Mouse (Mus musculus): ENCODE measurements at regions not wholly inside any gene's neighbourhood (a gene's known extent, or its start where the extent isn't known, plus 50 kb on each side); places are given as distances from the start of the nearest gene placed in this dataset.
A peak's percentile ranks its signal among the peaks of the same experiment; 100 is the strongest.

- no peak for DNase-seq (ENCODE audit: low spot score)
These were observed 80.6 kb downstream of the Fam53a start for GRCm38 (mm10) chr5:33548800-33549199.

DNA sequence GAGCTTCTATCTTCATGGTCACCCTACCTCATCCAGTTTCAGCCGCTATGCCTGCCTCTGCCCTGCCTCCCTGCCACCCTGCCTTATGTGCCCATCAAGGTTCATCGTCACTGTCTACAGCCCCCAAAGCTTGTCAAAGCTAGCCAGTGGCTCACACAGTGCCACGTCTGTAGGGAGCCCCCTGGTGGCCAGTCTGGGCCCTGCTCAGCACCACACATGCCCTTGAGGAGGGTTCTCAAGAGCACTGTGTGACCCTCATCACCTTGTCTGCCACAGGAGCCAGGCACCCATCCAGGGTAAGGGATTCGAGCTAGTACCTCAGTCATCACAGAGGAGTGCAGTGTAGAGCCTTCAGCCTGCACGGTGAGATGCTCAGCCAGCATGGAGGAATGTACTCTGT is 86.1 kb downstream of the Fam53a start:
- DNase-seq (ENCODE audit: low spot score): no peak

- DNase-seq (ENCODE audit: low spot score): no peak
These were observed 86.8 kb downstream of the Fam53a start for GRCm38 (mm10) chr5:33542643-33543042.

DNA sequence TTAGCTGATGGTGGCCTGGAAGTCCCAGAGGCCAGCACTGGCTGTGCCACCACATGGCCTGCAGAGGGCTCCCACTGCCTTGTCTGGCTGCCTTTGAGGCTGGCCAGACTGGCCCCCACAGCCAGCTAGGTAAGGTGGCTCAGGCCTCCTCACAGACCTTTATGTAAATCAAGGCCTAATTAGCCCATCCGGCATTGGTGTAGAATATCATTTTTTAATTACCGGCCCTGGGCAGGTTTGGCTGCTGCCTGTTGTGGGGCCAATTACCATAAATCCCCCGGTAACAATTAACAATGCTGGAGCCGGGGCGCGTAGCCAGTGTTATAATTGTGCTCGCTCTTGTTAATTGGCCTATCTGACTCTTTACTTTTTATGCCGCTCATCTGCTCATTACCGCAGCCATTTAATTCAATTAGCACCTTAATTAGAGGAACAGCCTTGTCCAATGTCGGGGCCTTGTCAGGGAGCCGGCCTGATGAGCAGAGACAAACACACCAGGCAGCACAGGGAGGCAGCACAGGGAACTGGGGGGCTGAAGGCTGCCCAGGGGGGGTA is 87.4 kb downstream of the Fam53a start:
- DNase-seq (ENCODE audit: low spot score): no peak

GRCm38 (mm10) chr5:33540259-33540658 is 89.2 kb downstream of the Fam53a start:
- DNase-seq (ENCODE audit: low spot score): no peak

DNA sequence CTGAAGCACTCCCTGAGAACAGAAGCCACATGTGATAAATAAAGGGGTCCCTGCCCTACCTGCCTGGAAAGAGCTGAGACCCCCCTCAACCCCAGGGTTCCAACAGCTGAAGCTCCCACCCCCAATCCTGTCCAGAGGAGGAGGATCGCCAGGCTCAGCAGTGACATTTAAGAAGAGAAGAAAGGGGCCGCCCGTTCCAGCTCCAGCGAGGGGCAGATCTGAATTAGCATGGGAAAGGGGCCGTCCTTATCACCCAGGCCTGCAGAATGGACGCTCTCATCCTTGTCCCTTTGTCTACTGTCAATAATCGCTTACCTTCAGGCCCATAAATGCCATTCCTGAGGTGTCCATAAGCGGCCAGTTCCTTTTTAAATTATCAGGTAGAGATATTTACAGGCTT is 92.0 kb downstream of the Fam53a start:
- no peak for DNase-seq (ENCODE audit: low spot score)

- DNase-seq (ENCODE audit: low spot score): no peak
These were observed 92.4 kb downstream of the Fam53a start for GRCm38 (mm10) chr5:33537017-33537416.

GRCm38 (mm10) chr5:33536261-33536660 is 93.2 kb downstream of the Fam53a start:
- DNase-seq (ENCODE audit: low spot score): no peak

GRCm38 (mm10) chr5:33535145-33536010 is 94.1 kb downstream of the Fam53a start:
- no peak for DNase-seq (ENCODE audit: low spot score)

DNA sequence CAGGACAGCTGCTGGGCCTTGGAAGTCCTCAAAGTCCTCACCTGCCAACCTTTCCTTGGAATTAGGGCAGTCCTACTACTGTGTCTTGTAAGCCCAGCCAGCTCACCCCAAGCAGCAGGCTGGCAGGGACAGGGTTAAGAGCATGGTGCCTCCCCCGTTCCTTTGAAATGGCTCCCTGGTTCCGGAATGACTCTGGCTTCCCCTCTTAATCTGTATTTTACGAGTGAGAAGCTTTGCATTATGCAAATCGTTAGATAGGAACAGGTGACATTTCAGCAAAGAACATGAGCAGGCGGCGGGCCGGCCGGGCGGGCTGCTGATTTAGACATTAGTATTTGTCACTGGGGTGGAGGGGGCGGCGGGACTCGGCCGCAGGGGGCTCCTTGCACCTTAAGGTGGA is 95.1 kb downstream of the Fam53a start:
- DNase-seq (ENCODE audit: low spot score): no peak

- DNase-seq (ENCODE audit: low spot score): no peak
These were observed 96.2 kb downstream of the Fam53a start for GRCm38 (mm10) chr5:33533185-33533584.

- no peak for DNase-seq (ENCODE audit: low spot score)
These were observed 97.5 kb upstream of the Nkx1-1 start for GRCm38 (mm10) chr5:33531263-33531662.

DNA sequence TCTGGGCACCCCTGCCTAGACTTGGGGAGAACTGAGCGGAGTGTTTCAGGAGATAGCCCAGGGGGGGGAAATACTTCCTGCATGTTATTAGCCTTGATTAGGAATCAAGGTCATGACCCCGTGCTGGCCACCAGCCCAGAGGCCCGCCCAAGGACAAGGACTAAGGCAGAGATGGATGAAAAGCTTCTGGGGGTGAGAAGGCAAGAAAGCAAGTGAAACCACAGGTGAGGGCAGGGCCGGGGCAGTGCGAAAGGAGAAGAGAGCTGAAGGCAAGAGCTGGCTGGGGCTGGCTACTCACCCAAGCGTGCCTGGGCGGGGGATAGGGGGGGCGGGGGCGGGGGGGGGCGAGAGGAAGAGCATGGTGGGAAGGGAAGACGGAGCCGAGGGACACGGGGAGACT is 96.0 kb upstream of the Nkx1-1 start:
- peak; percentile 43 for DNase-seq (ENCODE audit: low spot score)

- no peak for DNase-seq (ENCODE audit: low spot score)
These were observed 95.3 kb upstream of the Nkx1-1 start for GRCm38 (mm10) chr5:33528971-33529670.

DNA sequence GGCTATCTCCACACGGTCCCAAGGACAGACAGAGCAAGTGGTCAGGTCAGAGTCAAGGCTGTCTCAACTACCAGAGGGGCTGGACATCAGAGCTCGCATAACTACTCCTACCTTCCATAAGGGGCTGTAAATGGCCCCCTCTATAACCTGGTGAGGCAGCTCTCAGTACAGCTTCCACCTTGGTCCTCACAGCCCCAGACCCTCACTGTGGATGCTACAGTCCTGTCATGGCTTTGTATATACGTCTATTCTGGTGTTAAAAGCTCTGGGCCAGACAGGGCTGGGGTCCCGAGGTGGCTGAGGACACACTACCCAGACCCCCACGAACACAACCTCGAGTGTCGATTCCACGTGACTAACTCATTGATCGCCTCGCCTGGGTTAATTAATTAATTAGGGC is 94.0 kb upstream of the Nkx1-1 start:
- DNase-seq (ENCODE audit: low spot score): no peak

DNA sequence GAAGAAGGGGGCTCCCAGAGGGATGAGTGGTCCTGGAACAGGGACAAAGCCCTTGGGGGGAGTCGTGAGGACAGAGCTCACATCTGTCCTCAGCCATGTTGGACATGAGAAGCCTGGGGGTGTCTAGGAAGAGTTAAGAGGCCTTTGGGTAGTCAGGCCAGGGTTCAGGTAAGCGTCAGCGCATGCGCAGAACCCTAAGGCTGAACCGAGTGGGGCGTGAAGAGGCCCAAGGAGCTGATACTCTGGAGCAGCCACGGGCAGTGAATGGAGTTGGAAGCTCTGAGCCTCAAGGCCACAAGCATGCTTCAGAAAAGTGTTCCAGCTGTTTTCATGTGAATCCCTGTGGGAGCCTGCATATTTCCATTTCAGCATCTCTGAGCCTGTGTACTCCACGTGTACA is 93.5 kb upstream of the Nkx1-1 start:
- DNase-seq (ENCODE audit: low spot score): no peak

GRCm38 (mm10) chr5:33521951-33522742 is 88.4 kb upstream of the Nkx1-1 start:
- no peak for DNase-seq (ENCODE audit: low spot score)

DNA sequence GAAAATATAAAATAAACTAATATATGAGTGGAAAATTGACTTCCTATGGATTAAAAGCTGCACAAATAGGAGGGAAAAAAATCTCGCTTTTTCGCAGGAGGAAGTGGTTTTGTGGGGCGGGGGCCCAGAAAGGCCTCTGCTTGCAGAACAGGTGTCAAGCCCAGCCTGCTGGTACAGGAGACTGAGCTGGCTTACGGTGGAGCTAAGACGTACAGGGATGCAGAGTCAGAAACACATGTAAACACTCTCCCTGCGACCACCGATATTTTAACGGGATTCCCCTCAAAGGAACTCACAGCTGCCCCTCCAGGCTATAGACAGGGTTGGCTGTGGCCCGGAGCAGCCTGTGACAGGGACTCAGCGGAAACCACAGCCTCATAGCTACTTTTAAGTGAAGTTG is 87.1 kb upstream of the Nkx1-1 start:
- no peak for DNase-seq (ENCODE audit: low spot score)

DNA sequence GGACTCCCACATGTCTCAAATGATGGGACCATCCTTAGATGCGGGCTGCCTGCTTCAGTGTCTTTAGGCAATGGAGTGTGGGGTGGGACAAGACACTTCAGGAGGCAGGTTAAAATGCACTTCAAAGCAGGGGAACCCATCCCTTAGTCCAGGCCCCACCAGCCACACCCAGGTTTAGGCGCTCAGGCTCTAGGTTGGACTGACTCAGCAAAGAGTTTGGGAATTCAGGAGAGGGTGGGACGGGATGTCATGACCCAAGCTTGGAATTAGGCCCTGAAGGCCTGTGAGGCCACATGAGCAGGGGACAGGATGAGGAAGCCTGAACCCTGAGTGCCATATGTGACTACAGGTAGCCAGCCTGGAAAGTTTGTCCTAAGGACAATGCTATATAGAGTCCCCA is 85.6 kb upstream of the Nkx1-1 start:
- DNase-seq (ENCODE audit: low spot score): no peak

DNA sequence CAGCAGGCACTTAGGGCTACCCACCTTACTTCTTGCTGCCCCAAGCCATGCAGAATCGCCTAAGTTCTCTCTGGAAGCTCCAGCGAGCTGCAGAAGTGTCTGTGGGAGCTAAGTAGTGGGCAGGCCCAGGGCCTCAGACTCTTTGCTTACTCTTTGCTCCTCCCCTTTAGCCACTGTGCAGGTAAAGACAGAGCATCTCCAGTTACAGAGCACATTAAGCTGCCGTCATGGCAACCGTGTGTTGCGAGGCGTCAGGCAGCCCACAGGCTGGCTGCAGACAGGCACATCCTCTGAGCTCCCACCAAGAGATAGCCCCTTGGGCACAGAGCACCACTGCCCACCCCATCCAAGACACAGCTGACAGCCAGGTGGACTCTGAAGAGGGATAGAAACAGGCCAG is 85.1 kb upstream of the Nkx1-1 start:
- DNase-seq (ENCODE audit: low spot score): no peak

- no peak for DNase-seq (ENCODE audit: low spot score)
These were observed 83.8 kb upstream of the Nkx1-1 start for GRCm38 (mm10) chr5:33517625-33518024.

DNA sequence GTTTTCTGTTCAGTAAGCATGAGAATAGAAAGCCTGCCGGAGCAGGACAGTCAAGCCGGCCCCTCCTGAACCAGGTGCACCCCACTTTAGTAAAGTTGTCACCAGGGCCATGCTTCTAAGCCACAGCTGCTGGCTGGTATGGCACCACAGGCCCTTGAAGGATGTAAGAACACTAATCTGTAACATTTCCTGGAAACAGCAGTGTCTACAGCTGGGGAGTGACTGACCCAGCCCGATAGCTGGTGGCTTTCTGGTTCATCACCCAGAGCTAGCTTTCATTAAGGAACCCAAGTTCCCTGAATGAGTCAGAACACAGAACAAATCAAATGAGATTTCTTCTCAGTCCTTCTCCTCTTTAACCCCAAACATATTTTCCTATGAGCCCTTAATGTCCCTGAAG is 82.4 kb upstream of the Nkx1-1 start:
- no peak for DNase-seq (ENCODE audit: low spot score)

Measured in ovary, adult 18-20 months (tissue).